Mouse (Mus musculus) forebrain, embryonic 14.5 days (tissue): ENCODE measurements around the gene F12. TPM values are rescaled to one million over a fixed set of nuclear protein-coding genes. Genes with fewer than 3 reads are reported as not detected.

Experiments used
- ATAC-seq: fragments of 200-750 bp; cut with Nextera tagmentation; 2 replicates; pipeline ENCODE4 v1.8.0; 2017; ENCODE audit warnings: mild to moderate bottlenecking, moderate library complexity
- DNase-seq: peaks from one replicate; pipeline ENCODE4 v3.0.0-alpha.2; 2015; ENCODE audit warnings: low spot score
- H3K27ac ChIP-seq: fragments of 300-500 bp; sonication (generic); 2 replicates; pipeline ENCODE4 v1.5.1; 2014; ENCODE audit warnings: low read depth, mild to moderate bottlenecking, control low read depth, low read length, moderate library complexity
- H3K27me3 ChIP-seq: fragments of 300-500 bp; sonication (generic); replicated peaks from 2 replicates; pipeline ENCODE4 v1.6.1; 2014; ENCODE audit warnings: low read length, control low read depth, mixed read lengths; ENCODE audit not compliant: control insufficient read depth, insufficient read depth
- H3K36me3 ChIP-seq: fragments of 300-500 bp; sonication (generic); 2 replicates; pipeline ENCODE4 v1.6.1; 2014; ENCODE audit warnings: low read length, control low read depth; ENCODE audit not compliant: control insufficient read depth, insufficient read depth
- H3K4me1 ChIP-seq: fragments of 300-500 bp; sonication (generic); 2 replicates; pipeline ENCODE4 v1.6.1; 2014; ENCODE audit warnings: antibody characterized with exemption, low read length, control low read depth; ENCODE audit not compliant: control insufficient read depth, insufficient read depth
- H3K4me2 ChIP-seq: fragments of 300-500 bp; sonication (generic); 2 replicates; pipeline ENCODE4 v1.6.1; 2014; ENCODE audit warnings: mild to moderate bottlenecking, control low read depth, low read length
- H3K4me3 ChIP-seq: fragments of 300-500 bp; sonication (generic); 2 replicates; pipeline ENCODE4 v1.5.1; 2014; ENCODE audit warnings: low read depth, low read length, control low read depth
- H3K9ac ChIP-seq: fragments of 300-500 bp; sonication (generic); 2 replicates; pipeline ENCODE4 v1.6.1; 2014; ENCODE audit warnings: mild to moderate bottlenecking, low read length, control low read depth, moderate library complexity
- H3K9me3 ChIP-seq: fragments of 300-500 bp; sonication (generic); replicated peaks from 2 replicates; pipeline ENCODE4 v1.6.1; 2016; ENCODE audit warnings: low read length, control low read depth, mixed read lengths; ENCODE audit not compliant: control insufficient read depth
- WGBS: fragments of 180-500 bp; shearing (Covaris S2); extraction: QIAGEN DNeasy Blood & Tissue Kit; methylation state at CpG from one replicate; pipeline ENCODE4 v1.1.7; 2014; 5-methylcytosine and 5-hydroxymethylcytosine counted together
- polyA plus RNA-seq: library from polyadenylated mRNA; unstranded; fragments of >200 nt; fragmentation: Nextera tagmentation; extraction: Ambion mirVana; gene quantifications from 2 replicates; pipeline ENCODE4 v1.2.1, GENCODE M21; 2014

Gene F12
- polyA plus RNA-seq, 1 experiment from 2014 or later: not detected

GRCm38 (mm10) chr13:55408546-55409120, 18.0 kb downstream of the F12 start:
- 88% methylated on average over 19 of the region's 19 CpGs for WGBS
- no peak for DNase-seq
- H3K4me3 ChIP-seq: no peak overlapping the region

GRCm38 (mm10) chr13:55407341-55407740, 19.3 kb downstream of the F12 start:
- peaks cover 5% of the 10 kb centered on the region for H3K4me1 ChIP-seq
- H3K9me3 ChIP-seq: no peaks in the 10 kb centered on the region
- ATAC-seq (no peak), DNase-seq (no peak)
- no peak overlapping the region for H3K4me3 ChIP-seq
- 90% methylated on average over 4 of the region's 4 CpGs for WGBS
- H3K27ac ChIP-seq: no peak overlapping the region
- no peaks in the 10 kb centered on the region for H3K36me3 ChIP-seq
- H3K9ac ChIP-seq: no peak overlapping the region
- no peak overlapping the region for H3K4me2 ChIP-seq
- no peaks in the 10 kb centered on the region for H3K27me3 ChIP-seq

More at GRCm38 (mm10) chr13:55408546-55409120, 18.0 kb downstream of the F12 start:
- Histone ChIP-seq H3K27me3 (no peaks in the 10 kb centered on the region), H3K9ac (no peak overlapping the region), H3K9me3 (no peaks in the 10 kb centered on the region), H3K27ac (no peak overlapping the region), H3K4me1 (peaks cover 5% of the 10 kb centered on the region), H3K4me2 (no peak overlapping the region), H3K36me3 (no peaks in the 10 kb centered on the region)
- no peak for ATAC-seq

GRCm38 (mm10) chr13:55405783-55406390, 20.7 kb downstream of the F12 start:
- Histone ChIP-seq H3K4me2 (0 out of 2 replicates have a peak overlapping the region, but pooled peaks have one; percentile 14), H3K36me3 (no peaks in the 10 kb centered on the region), H3K27ac (peak overlapping the region; percentile 80), H3K4me1 (peaks cover 5% of the 10 kb centered on the region), H3K9ac (peak overlapping the region; percentile 63), H3K27me3 (no peaks in the 10 kb centered on the region), H3K9me3 (no peaks in the 10 kb centered on the region), H3K4me3 (no peak overlapping the region)
- ATAC-seq (peak; percentile 55), DNase-seq (no peak)
- 54% methylated on average over 13 of the region's 13 CpGs for WGBS

GRCm38 (mm10) chr13:55404853-55405782, 21.5 kb downstream of the F12 start:
- Histone ChIP-seq H3K36me3 (no peaks in the 10 kb centered on the region), H3K4me1 (peaks cover 5% of the 10 kb centered on the region), H3K4me3 (no peak overlapping the region), H3K27me3 (no peaks in the 10 kb centered on the region), H3K27ac (peak overlapping the region; percentile 80), H3K4me2 (0 out of 2 replicates have a peak overlapping the region, but pooled peaks have one; percentile 14), H3K9ac (peak overlapping the region; percentile 63), H3K9me3 (no peaks in the 10 kb centered on the region)
- 16% methylated on average over 11 of the region's 11 CpGs for WGBS
- peak; percentile 95 for ATAC-seq
- DNase-seq: peak; percentile 96

- H3K4me2 ChIP-seq: no peak overlapping the region
- WGBS: 34% methylated on average over 15 of the region's 15 CpGs
- DNase-seq (peak; percentile 29), ATAC-seq (no peak)
- H3K36me3 ChIP-seq: no peaks in the 10 kb centered on the region
- no peaks in the 10 kb centered on the region for H3K9me3 ChIP-seq
- H3K9ac ChIP-seq: no peak overlapping the region
- H3K4me3 ChIP-seq: no peak overlapping the region
- H3K27ac ChIP-seq: no peak overlapping the region
- H3K4me1 ChIP-seq: peaks cover 5% of the 10 kb centered on the region
- H3K27me3 ChIP-seq: no peaks in the 10 kb centered on the region
Measured at GRCm38 (mm10) chr13:55403935-55404852, 22.4 kb downstream of the F12 start.

- WGBS: 67% methylated on average over 7 of the region's 7 CpGs
- Histone ChIP-seq H3K9me3 (no peaks in the 10 kb centered on the region), H3K4me3 (no peak overlapping the region), H3K27ac (no peak overlapping the region), H3K4me1 (peaks cover 5% of the 10 kb centered on the region), H3K36me3 (no peaks in the 10 kb centered on the region), H3K9ac (no peak overlapping the region), H3K4me2 (no peak overlapping the region), H3K27me3 (no peaks in the 10 kb centered on the region)
- ATAC-seq (no peak), DNase-seq (no peak)
Measured at GRCm38 (mm10) chr13:55403266-55403665, 23.3 kb downstream of the F12 start.

GRCm38 (mm10) chr13:55400039-55400346, 26.6 kb downstream of the F12 start:
- 91% methylated on average over 1 of the region's 1 CpGs for WGBS
- Histone ChIP-seq H3K36me3 (no peaks in the 10 kb centered on the region), H3K27ac (no peak overlapping the region), H3K4me3 (no peak overlapping the region), H3K9me3 (no peaks in the 10 kb centered on the region), H3K27me3 (no peaks in the 10 kb centered on the region), H3K4me2 (no peak overlapping the region), H3K9ac (no peak overlapping the region), H3K4me1 (no peaks in the 10 kb centered on the region)
- DNase-seq (no peak), ATAC-seq (no peak)

- Histone ChIP-seq H3K27ac (no peak overlapping the region), H3K27me3 (no peaks in the 10 kb centered on the region), H3K4me1 (no peaks in the 10 kb centered on the region), H3K36me3 (no peaks in the 10 kb centered on the region), H3K9me3 (no peaks in the 10 kb centered on the region), H3K4me3 (no peak overlapping the region), H3K9ac (no peak overlapping the region), H3K4me2 (no peak overlapping the region)
- no peak for DNase-seq
- WGBS: 62% methylated on average over 5 of the region's 5 CpGs
- ATAC-seq: no peak
Measured at GRCm38 (mm10) chr13:55399300-55400038, 27.1 kb downstream of the F12 start.
